Mouse (Mus musculus) splenic B cell, adult 2 months (primary cell): ENCODE data around the gene Gm20458.

Experiments
- DNase-seq: peaks from one replicate; pipeline ENCODE4 v3.0.0-alpha.2; 2011; ENCODE audit warnings: low read depth, low spot score
- H3K27me3 ChIP-seq: 2 replicates; pipeline ENCODE4 v1.6.1; 2012; ENCODE audit warnings: mild to moderate bottlenecking, low read length, moderate library complexity, mixed read lengths; ENCODE audit not compliant: control insufficient read depth, poor library complexity, insufficient read depth, severe bottlenecking
- H3K36me3 ChIP-seq: 2 replicates; pipeline ENCODE4 v1.6.1; 2012; ENCODE audit warnings: mild to moderate bottlenecking, low read length, moderate library complexity, mixed read lengths; ENCODE audit not compliant: control insufficient read depth, poor library complexity, insufficient read depth, severe bottlenecking

Gene Gm20458

DNA sequence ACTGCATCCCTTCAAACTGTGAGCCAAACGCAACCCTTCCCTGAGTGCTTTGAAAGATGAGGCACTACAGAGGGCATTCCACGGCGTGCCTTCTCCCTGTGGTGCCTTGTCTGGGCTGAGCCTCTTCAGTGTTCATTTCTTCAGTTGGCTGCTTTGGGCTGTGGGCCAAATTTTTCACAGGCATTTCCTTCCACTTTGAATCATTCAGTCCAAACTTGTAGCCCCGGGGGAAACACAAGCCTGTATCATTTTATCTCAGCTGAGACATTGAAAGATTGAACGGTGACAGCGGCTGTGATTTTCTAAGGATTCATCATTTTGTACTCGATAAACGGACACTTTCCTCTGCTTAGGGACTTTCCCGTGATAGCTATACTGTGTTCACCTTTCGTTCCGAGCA, 55.8 kb downstream of the Gm20458 start:
- DNase-seq = no peak
- Histone ChIP-seq H3K27me3 (no peaks in the 10 kb centered on the region; the same call in 1 of the 2 replicates), H3K36me3 (no peaks in the 10 kb centered on the region)

DNA sequence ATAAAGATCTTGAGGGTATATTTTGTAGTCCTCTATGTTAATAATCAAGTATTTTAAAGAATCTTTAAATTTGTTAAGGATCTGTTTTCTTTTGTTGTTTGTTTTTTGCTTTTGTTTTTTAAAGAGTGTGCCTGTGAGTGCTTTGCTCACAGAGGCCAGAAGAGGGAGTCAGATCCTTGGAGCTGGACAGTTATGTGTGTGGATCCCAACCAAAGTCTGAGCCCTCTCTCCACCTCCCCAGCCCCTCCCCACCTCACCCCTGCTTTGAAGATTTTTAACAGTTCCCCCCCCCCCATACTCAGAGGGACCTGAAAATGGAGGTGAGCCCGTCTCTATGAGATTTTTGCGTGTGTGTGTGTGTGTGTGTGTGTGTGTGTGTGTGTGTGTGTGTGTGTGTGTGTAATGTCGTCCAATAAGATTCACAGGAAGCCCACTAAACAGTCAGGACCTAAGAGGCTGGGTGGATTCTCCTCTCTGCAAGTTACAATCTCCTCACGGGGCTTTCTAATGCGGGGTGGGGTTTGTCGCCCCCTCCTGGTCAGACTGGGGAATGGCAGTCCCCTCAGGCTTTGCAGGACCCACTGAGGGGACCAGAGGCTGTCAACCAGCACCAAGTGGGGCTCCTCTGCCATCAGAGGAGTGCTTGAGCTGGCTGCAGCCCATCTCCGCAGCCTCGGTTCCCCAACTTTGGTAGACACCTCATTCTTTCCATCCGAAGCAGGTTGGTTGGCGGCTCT, 56.9 kb downstream of the Gm20458 start:
- Histone ChIP-seq H3K27me3 (no peaks in the 10 kb centered on the region; the same call in 1 of the 2 replicates), H3K36me3 (no peaks in the 10 kb centered on the region)
- peak; percentile 81 for DNase-seq

DNA sequence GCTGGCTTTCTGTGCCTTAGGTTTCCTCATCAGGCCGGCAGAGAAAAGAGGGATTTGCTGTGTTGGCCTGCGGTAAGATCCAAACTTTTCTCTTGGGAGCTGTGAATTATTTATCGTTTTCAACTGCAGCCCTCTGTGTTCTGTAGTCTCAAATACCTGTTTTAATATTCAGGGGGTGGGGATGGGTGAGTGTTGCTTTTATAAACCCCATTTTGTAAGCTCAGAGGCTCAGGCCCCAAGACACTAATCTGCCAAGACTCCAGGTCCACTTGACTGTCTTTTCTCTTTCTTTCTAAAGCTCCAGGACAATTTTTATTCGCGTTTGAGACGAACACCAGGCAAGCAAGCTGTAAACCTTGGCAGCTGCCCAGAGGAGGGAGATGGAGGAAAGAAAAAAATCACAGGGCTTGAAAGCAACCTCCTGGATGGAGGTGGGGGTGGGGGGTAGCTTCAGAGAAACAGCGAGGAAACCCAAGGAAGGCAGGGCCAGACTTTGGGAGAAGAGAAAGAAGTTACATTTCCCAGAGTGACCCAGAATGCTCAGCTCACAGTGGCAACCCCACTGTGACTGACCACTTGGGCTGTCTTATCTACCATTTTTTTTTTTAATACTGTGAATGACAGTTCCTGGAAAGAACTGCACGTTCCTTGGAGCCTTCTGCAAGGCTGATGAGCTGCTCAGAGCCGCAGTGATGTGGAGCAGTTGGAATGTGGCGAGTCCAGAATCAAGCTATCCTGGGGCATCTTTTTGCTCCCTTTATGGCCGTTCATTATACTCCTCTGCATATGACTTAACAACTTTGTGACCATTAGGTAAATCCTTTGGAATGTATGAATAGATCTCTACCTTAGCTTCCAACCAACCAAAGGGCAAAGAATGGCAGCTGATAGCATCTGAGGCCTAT, 57.8 kb downstream of the Gm20458 start:
- no peak for DNase-seq
- Histone ChIP-seq H3K36me3 (no peaks in the 10 kb centered on the region), H3K27me3 (no peaks in the 10 kb centered on the region; the same call in 1 of the 2 replicates)

DNA sequence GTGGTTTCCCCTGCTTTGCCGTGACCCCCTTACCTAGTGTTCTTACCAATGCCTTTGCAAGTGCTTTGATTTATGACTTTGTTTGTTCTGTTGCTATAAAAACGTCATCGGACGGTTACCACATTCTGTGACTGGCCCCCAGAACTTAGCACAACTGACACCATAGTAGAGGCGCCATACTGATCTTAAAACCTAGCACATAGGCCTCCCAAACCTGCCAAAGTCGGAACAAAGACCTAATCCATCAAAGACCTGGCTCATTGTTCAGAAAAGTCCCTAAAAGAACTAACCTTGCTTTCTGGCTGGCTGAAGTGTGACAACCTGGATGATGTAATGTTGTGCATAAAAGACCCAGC, 58.4 kb downstream of the Gm20458 start:
- no peak for DNase-seq

DNA sequence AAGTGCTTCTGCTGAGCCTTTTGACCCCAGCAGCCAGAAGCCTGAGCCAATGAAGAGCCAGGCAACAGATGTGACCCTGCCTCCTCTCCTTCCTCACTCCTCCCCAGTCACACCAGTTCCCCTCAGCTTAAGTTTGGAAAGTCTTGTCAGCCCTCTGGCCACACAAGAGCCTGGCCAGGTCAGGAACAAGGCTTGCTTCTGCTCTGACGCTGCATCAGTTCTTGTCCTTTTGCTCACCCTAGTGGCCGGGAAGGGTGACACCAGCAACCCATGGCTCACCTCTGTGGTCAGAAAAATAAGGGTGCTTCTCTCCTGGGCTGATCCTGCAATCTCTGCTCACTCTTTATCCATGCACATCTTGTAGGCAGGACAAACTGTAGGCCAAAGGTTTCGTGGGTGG, 60.0 kb downstream of the Gm20458 start:
- peak; percentile 74 for DNase-seq
- Histone ChIP-seq H3K27me3 (no peaks in the 10 kb centered on the region), H3K36me3 (no peaks in the 10 kb centered on the region)

More for the DNA sequence above, 58.4 kb downstream of the Gm20458 start:
- Histone ChIP-seq H3K27me3 (no peaks in the 10 kb centered on the region; the same call in 1 of the 2 replicates), H3K36me3 (no peaks in the 10 kb centered on the region)

DNA sequence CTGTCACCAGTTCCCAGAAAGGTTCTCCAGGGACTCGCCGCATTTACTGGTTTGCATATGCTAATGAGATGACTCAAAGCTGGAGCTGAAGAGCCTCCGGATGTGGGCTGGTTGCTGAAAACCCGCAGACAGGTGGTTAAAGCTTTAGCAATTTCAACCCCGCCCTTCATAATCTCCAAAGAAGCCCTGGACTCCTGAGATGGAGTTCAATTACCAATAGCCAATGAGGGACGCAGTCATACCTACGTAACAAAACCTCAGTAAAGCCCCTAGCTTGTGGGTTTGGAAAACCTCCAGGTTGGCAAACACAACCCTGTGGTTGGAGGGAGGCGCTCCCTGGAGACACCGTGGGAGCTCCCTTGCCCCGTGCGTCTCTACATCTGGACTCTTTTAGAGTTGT, 61.1 kb downstream of the Gm20458 start:
- peak; percentile 92 for DNase-seq
- no peaks in the 10 kb centered on the region for H3K27me3 ChIP-seq
- no peaks in the 10 kb centered on the region for H3K36me3 ChIP-seq

DNA sequence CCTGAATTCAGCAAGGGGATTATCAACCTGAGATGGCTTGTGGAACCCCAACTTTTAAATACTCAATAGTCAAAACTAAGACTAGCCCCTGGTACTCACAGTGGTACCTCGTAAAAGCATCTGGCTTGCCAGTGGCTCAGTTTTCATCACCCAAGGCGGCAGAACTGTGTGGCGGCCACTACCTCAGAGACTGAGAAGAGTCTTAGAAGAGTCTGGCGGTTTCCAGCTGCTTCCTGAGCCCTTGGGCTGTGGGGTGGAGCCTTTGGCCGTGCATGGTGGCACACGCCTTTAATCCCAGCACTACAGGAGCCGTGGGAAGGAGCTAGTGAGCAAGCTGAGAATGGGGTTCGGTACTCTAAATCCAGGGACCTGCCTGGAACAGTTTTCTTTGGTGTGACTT, 61.5 kb downstream of the Gm20458 start:
- DNase-seq = no peak
- H3K27me3 ChIP-seq = no peaks in the 10 kb centered on the region
- no peaks in the 10 kb centered on the region for H3K36me3 ChIP-seq

DNA sequence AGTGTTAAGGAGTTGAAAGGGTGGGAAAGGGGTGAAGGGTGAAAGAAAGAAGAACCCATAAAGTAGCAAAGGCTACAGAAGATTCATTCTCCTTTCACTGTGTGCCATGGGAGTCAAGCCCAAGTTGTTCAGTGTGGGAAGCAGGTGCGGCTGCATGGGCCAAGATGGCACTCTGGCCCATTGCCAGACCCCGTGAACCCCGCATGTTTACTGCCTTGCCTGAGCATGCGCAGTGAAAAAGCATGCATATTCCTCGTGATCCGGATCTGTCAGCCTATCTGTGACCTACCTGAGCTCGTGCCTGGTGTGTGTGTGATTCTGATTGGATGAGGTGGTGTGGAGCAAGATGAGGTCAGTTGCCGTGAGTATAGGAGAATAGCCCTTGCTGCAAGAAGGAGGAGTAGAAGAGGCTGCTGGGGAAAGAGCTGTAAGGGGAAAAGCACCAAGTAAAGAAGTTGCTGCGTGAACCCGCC, 62.6 kb downstream of the Gm20458 start:
- DNase-seq = peak; percentile 24
- Histone ChIP-seq H3K27me3 (no peaks in the 10 kb centered on the region), H3K36me3 (no peaks in the 10 kb centered on the region)

DNA sequence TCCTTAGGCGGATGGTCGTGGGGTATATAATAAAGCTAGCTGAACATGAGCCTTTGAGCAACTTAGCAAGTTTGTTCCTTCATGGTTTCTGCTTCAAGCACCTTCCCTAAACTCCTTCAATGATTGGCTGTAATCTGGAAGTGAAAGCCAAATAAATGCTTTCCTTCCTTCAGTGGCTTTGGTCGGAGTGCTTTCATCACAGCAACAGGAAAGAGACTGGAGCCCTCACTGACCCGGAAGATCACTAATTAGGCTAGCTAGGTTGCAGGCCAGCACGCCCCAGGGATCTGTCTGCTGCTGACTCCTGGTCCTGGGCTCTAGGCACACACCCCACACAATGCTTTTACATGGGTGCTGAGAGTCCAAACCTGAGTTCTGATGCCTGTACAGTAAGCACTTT, 67.8 kb downstream of the Gm20458 start:
- Histone ChIP-seq H3K36me3 (no peaks in the 10 kb centered on the region), H3K27me3 (no peaks in the 10 kb centered on the region)
- DNase-seq = no peak

DNA sequence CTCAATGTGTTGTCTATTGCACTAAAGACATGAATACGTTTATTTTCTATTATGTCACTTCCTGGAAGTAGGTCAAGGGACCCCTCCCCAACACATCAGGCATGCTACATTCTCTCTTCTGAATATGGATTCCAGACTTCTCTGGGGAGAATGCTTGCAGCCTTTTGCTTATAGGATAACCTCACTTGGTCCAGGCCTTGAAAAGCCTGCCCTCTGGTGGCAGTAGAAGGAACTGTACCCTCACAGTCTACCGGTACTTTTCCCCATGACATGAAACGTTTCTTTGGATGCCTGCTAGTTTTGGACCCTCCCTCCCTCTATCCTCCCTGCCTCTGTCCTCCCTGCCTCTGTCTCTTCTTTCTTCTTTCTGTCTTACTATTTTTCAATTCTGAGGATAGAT, 70.4 kb downstream of the Gm20458 start:
- Histone ChIP-seq H3K27me3 (no peaks in the 10 kb centered on the region), H3K36me3 (no peaks in the 10 kb centered on the region)
- peak; percentile 84 for DNase-seq

DNA sequence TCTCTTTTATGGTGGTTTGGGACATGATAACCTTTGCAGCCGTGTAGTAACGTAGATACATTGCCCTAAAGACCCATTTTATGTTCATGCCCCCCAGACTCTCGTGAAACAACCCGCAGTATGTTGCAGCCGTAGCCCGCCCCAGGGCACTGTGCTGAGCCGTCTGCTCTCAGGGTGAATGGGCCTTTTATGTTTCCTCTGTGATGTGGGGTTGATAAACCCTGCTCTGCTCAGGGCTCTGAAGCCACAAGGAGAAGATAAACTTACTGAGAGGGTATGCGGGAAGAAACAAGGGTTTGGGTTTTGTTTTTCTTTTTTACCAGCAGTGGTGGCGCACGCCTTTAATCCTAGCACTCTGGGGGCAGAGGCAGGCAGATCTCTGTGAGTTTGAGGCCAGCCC, 73.5 kb downstream of the Gm20458 start:
- H3K36me3 ChIP-seq = no peaks in the 10 kb centered on the region
- peaks cover 2% of the 10 kb centered on the region; the same call in 1 of the 2 replicates for H3K27me3 ChIP-seq
- no peak for DNase-seq

DNA sequence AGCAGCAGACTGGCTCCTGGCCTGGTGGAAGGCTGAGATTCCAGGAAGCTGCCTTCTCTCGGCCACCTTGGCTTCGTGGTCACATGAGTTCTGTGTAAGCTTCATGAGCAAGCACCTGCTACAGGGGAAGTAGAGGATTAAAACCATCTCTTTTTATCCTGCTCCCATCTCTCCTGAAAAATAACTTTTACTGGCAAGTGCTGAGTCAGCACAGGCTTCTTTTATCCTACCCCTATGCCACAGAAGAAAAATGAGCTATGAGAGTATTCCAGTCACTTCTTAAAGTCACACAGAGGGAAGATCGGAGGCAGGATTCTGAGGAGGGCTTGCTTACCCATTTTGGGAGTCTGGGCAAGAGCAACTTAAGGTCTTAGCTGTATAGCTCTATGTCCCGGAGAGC, 76.2 kb downstream of the Gm20458 start:
- Histone ChIP-seq H3K36me3 (no peaks in the 10 kb centered on the region), H3K27me3 (peaks cover 2% of the 10 kb centered on the region; the same call in 1 of the 2 replicates)
- no peak for DNase-seq
